Mouse (Mus musculus): Measurements from ENCODE around the gene H2afx.
"Not testable (repeated sequence)": the region's sequence is repeated elsewhere in the genome, so short reads cannot be mapped to it uniquely, and the experiment has no call there.

Gene H2afx

DNA sequence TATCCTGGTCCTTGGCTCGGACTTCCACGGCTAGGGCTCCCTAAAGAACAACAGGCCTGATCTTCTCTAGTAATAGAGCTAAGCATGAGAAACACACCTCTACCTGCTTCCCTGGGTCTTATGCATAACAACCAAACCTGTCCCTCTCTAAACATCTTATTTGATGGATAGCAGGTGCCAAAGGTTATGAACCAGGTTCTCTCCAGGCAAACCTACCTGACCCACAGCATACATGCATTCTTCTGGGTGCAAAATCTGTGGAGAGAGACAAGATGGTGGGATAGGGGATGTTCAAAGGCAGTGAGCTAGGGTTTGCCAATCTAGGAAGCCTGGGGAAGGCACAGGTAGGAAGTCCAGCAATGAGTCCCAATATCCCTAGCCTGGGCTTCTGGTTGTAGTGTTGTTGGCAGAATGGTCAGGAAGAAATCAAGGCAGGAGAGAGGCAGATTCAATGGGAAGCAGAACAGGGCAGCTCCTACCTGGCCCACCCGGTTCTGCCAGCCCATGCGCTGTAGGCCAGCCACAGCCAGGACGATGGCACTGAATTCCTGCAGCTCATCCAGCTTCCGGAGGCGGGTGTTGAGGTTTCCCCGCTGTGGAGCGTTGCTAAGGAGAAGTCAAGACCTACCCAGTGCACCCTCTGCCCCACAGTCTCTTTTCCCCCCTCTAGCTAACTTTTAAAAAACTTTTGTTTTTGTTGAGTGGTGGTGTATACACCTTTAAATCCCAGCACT lies 3.1 kb downstream of the H2afx start:
- no peak for DNase-seq (ENCODE audit: low read depth, low spot score)

DNA sequence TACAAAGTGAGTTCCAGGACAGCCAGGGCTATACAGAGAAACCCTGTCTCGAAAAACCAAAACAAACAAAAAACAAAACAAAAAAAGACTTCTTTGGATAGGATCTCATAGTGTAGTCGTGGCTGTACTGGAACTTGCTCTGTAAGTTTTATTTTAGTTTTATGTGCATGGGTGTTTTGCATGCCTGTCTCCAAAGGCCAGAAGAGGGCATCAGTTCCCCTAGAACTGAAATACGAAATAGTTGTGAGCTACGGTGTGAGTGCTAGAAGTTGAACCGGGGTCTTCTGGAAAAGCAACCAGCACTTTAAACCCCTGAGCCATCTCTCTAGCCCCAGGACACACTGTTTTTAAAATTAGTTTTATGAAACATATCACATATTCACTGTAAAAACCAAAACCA lies 4.1 kb downstream of the H2afx start:
- no peak for DNase-seq (ENCODE audit: low read depth, low spot score)

DNA sequence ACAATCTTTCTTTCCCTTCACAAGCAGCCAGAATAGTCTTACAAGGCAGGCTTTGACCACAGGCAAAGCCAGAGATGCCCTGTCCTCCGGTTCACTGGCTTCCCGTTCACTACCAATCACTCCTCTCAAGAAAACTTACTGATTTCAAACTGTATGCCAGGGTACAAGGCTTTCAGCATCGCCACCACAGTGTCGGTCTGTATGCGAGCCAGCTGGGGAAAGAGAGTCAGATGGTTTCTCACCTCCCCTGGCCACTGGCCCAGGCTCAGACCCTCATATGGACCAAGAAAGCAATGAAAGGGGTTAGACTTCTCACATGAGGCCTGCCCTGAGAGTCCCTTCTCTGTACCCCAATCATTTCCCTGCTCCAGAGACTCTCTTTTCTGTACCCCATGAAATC lies 7.0 kb downstream of the H2afx start:
- DNase-seq (ENCODE audit: low read depth, low spot score) = no peak

DNA sequence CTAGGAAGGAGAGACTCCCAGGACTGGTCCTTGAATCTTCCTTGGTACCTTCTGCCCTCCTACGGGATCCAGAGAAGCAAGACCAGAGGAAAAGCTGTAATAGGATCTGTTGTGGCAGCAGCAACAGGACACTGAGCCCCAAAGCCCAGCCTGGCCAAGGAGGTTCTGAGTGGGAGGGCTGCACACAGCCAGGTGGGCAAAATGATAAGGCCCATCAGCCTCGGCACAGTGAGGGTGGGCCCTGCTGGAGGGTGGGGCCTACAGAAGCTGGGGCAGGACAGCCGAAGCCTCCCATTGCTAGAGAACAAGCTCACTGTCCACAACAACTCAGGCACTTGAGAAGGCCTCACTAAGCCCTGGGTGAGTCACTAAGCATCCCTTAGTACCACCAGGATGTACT lies 7.7 kb downstream of the H2afx start:
- DNase-seq (ENCODE audit: low read depth, low spot score) = no peak

DNA sequence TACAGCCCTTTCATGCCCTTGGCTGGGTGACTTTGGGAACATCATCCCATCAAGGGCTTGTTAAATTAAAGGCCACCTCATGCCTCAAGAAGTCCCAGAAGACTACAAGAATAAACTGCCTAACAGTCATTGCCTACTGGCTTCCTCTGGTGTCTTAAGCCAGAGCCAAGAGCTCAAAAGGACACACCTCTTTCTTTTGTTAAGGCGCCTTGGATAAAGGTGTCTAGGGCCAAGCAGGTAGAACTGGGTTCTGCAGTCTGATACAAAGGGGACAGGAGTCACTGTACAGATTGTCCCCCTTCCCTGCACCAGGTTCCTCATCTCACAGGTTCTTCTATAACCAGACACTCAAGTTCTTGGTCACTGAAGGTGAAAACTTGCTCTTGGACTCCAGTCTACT lies 8.1 kb downstream of the H2afx start:
- no peak for DNase-seq (ENCODE audit: low read depth, low spot score)

DNA sequence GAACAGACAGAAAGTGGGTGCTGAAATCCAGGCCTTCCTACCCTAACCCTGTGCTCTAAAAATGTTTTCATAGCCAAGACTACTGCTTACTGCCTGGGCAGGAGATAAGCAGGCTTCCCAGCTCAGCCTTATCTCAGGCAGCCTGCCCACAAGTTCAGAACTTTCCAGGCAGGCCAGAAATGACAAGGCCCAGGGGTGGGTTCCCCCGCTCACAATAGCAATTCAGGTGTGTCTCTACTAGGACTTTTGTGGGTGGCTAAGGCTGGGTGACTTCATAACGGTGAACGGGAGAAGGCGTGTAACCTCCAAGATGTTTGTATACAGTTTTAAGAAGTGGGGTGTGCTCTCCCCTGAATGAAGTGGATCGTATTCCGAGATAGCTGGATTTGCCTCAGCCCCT lies 8.8 kb downstream of the H2afx start:
- DNase-seq (ENCODE audit: low read depth, low spot score) = no peak

DNA sequence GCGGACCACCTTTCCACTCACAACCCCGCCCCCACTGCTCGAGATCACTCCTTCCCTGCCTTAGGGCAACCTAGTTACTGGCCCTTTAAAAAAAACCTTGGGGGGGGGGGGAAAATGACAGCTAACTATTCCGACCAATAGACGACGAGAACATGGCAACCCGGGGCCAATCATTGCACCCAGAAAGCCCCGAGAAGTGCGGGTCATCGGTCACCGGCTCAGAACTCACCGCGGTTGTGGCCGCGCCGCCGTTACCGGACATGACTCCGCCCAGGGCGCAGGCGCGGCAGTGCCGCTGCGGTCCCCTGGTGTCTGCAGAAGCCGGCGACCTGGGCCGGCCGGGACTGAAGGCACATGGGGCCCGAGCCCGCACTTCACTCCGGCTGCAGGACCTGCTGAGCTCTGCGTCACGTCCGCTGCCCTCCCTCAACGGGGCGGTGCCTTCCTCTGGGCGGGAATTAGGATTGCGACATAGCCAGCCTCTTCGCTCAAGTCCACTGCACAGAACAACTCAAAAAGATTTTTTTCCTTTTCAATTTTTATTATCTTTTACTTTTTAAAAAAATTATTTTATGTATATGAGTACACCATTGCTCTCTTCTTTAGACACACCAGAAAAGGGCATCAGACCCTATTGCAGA lies 9.4 kb downstream of the H2afx start, which contains the start of gene Hmbs:
TSS of gene Hmbs (minus strand) at position 448 of the 641 bp plus-strand sequence.
- DNase-seq (ENCODE audit: low read depth, low spot score) = peak; percentile 87

DNA sequence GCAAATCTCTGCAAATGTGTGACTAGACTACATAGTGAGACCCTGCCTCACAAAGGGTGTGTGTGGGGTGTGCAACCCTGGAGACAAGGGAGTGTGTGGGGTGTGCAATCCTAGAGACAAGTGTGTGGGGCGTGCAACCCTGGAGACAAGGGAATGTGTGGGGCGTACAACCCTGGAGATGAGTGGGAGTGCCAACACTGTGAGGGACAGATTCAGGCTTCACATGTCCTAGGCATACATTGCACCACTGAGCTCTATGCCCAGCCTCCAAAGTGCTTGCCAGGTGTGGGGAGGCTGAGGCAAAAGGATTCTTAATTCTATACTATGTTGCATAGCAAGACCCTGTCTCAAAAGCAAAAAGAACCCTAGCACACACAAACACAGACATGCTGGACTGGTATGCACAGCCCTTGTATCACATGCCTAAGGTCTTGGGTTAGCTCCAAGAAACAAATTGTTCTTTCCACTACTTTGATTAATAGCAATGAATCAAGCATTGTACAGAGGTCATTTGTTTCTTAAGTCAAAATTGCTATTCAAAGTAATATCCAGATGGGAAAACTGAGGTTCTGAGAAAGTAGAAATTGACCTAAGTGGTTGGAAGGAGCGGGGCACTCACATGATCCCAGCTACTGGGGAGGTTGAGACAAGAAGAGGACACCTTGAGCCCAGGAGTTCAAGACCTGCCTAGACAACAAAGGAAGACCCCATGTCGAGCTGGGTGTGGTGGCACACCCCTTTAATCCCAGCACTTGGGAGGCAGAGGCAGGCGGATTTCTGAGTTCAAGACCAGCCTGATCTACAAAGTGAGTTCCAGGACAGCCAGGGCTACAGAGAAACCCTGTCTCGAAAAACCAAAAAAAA lies 11.3 kb downstream of the H2afx start:
- DNase-seq (ENCODE audit: low read depth, low spot score) = peak; percentile 62

DNA sequence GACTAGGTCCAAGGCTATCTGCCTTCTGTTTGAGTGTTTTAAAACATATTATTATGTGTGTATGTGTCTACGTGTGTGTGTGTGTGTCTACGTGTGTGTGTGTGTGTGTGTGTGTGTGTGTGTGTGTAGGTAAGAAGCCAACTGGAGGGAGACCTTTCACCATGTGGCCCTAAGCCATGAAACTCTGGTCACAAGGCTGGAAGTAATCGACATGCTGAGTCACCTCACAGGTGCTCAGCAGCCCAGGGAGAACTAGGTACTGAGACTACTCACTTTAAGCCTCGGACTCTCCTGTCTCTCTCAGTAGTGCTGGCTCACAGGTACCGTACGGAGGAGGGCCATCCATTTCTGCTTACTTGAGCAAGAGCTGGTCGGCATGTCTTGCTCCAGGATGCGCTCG lies 12.7 kb downstream of the H2afx start:
- DNase-seq (ENCODE audit: low read depth, low spot score) = no peak

DNA sequence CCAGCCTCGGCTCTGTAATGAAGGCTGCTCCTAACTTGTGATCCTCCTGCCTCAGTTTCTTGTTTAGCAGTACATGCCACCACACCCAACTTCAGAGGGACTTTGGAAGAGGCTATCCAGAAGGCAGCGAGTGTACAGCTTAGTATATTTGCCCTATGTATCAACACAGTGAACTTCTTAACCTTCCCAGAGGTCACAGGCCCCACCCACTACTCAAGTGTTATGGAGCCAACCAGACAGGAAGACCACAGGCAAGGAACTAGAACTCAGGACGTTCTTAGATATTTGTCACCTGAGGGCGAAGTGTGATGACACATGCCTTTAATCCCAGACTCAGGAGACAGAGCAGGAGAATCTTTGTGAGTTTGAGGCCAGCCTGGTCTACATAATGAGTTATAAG lies 13.1 kb downstream of the H2afx start:
- no peak for DNase-seq (ENCODE audit: low read depth, low spot score)

DNA sequence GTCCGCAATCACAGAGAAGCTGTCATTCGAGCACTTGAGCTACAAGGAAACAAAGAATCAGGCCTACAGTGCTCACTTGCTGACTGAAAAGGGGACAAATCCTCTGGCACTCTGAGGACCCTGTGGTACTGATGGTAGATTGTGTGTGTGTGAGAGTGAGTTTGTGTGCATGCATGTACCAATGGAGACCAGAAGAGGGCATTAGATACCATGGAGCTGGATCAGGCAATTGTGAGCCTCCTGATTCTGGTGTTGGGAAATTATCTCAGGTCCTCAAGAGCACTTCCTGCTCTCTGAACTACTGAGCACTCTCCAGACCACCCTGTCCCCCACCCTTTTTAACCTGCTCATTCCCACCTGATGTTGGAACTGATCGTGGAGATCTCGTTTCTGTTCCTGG lies 14.1 kb downstream of the H2afx start:
- peak; percentile 66 for DNase-seq (ENCODE audit: low read depth, low spot score)

DNA sequence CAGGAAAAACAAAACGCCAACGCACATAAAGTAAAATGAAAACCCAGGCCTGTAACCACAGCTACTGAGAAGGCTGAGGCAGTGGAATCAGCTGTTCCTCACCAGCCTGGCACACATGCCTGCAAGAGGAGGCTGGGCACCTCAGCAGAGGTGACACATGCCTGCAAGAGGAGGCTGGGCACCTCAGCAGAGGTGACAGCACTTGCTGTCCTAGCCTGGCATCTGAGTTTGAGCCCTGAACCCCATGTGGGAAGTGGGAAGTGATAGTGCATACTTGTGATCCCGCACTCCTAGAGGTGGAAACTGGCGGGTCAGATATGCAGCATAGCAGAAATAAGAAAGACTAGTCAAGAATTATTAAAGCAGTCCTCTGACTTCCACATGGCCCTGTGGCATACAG lies 16.9 kb downstream of the H2afx start:
- DNase-seq (ENCODE audit: low read depth, low spot score) = no peak

DNA sequence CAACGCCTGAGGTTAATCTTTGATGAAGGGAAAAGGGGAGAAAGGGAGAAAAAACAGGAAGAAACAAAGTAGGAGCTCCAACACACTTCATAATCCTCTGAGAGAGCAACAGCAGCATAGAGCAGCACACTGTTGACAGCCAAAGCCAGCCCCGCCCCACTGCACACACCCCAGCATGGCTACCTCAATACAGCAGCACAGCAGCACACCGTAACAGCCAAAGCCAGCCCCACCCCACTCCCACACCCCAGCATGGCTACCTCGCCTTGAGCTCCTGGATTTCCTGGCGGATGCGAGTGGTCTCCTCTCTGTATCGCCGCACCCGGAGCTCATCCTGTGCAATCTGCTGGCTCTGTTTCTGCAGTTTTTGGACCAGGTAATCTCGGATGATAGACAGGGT lies 17.8 kb downstream of the H2afx start:
- no peak for DNase-seq (ENCODE audit: low read depth, low spot score)

DNA sequence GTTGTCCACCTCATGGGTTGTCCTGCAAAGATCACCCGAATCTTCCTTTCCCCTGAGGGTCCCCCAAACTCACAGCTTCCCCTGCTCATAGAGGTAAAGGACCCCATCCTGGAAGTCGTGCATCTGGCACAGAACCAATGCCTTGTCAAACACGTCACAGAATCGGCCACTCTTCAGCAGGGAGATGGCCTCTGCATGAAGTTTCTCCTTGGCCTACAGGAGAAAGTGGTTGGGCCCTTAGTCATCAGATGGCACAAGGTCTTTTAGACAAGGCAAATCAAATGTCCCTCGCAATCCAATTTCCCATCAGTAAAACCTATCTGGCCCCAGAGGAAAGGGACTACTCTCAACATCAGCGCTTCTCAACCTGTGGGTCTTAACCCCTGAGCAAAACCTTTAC lies 18.6 kb downstream of the H2afx start:
- no peak for DNase-seq (ENCODE audit: low read depth, low spot score)

DNA sequence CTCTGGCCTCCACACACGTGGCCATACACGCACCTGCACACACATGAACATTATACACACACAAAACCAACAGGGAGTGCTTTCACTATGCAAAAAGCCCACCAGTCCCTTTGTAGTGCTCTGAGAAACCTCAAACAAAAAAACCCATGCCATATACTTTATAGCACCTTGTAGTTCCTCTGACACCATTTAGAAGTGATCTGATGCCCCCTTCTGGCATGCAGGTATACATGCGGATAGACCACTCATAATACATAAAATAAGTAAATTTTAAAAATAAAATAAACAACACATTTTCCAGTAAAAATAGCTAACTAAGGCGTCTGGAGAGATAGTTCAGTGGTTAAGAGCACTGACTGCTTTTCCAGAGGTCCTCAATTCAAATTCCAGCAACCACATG lies 22.7 kb downstream of the H2afx start:
- DNase-seq (ENCODE audit: low read depth, low spot score) = no peak

DNA sequence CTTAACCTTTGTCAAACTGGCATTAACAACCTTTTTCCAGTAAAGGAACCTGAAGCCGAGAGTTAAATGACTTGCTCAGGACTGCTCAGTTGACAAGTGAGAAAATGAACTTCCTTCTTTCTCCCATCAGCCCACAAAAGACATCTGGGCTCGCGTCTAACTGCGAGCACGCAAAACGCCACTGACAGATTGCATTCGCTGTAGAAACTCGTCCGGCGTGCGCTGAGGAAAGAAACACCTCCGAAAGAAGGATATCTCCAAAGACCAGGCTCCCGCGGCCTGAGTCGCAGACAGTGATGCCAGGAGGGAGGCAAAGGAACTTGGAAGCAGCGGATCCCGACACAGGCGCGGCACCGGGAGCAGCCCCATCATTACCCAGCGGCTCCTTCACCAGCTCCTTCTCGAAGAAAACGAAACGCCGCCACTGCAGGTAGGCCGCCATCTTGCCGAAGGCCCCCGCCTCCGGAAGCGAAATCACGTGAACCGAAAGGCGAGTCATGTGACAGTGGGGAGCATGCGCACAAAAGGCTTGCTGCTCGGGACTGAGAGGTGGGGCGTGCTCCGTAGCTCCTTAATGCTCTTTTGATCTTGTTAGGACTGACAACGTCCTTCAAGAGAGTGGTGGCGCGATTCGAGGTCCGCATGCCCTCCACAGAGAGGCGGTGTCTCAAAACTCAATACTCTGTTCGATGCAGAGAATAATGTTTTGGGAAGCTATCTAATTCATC lies 26.9 kb downstream of the H2afx start, which contains the start of gene Vps11:
TSS of gene Vps11 (minus strand) at position 481 of the 728 bp plus-strand sequence.
- DNase-seq (ENCODE audit: low read depth, low spot score) = peak; percentile 99

DNA sequence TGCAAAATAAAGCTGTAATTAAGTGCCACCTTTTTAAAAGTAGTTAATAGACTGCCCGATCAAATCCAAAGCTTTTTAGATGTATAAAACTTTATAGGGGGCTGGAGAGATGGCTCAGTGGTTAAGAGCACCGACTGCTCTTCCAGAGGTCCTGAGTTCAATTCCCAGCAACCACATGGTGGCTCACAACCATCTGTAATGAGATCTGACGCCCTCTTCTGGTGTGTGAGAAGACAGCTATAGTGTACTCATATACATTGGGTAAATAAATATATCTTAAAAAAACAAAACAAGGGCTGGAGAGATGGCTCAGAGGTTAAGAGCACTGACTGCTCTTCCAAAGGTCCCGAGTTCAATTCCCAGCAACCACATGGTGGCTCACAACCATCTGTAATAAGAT lies 27.4 kb downstream of the H2afx start:
- not testable (repeated sequence) for DNase-seq (ENCODE audit: low read depth, low spot score)

DNA sequence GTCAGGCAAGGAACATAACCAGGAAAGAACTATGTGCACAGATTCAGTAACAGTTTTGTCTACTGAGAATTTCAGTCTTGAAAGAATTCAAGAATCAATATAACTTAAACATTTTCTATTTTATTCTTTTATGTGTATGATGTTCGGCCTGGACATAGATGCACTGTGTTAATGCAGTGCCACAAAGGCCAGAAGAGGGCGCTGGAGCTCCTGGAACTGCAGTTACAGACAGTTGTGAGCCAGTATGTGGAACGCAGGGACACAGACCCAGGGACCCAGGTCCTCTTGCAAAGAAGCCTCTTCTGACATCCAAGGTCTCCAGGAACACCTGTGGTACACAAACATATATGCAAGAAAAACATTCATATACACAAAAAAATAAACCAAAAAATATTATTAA lies 30.0 kb downstream of the H2afx start:
- peak; percentile 80 for DNase-seq (ENCODE audit: low read depth, low spot score)

DNA sequence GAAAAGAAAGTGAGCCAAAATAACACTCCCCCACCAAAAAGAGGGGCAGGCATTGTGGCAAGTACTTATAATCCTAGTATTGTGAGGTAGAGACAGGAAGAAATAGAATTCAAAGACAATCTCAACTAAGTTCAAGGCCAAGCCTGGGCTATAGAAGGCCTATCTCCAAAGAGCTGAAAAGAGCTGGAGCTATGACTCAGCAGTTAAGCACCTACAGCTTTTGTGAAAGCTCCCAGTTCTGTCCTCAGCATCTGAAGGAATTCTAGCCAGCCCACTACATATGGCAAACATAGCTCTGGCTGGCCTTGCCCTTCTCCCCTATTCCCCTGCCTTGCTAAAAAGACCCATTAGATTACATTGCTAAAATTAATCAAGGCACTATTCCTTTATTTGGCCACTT lies 38.9 kb downstream of the H2afx start:
- DNase-seq (ENCODE audit: low read depth, low spot score) = no peak

DNA sequence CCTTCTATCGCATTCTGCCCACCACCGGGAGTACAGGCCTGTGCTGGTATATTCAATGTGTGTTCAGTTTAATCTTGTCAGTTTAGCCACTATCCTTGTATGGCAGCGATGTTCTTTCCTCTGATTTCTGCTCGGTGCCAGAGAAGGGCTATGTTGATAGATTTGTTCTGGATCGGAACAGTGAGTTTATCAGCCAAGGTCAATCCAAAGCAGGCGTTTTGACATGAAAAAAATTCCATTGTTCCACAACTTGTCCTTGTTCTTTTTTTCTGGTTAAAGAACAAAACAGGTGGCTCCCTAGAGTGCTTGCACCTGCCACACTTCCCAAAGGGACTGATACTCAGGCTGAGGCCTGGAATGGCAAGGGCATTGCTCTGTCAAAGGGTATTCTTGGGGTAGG lies 41.6 kb downstream of the H2afx start:
- DNase-seq (ENCODE audit: low read depth, low spot score) = no peak

DNA sequence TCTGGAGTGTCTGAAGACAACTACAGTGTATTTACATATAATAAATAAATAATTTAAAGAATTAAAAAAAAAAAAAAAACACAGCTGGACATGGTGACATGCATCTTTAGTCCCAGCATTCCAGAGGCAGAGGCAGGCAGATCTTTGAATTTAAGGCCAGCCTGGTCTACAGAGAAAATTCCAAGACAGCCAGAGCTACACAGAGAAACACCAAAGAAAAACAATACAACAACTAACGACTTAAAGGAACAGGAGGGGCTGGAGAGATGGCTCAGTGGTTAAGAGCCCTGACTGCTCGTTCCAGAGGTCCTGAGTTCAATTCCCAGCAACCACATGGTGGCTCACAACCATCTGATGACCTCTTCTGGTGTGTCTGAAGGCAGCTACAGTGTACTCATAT lies 42.8 kb downstream of the H2afx start:
- not testable (repeated sequence) for DNase-seq (ENCODE audit: low read depth, low spot score)

Data from ES-CJ7 (cell line).